Comparison of ENCODE assay signal across 25 mouse cellular contexts in genomic region chr7:55880882-55881281, GRCm38 (mm10). TPM values are rescaled to one million over a fixed set of nuclear protein-coding genes. Genes with fewer than 3 reads are reported as not detected.
A peak's percentile ranks its signal among the peaks of the same experiment; 100 is the strongest.
DNase-seq lines count a peak whose midpoint lies in the region; TF ChIP-seq lines count a peak whose summit lies in the region.
"Had no signal": no experiment of that assay in that cellular context is flagged by ENCODE, and none has a peak within 500 bp of the region (broad histone marks: within the 10 kb centered on the region; RNA-seq: fewer than 3 reads in every experiment).

No protein-coding gene starts in this region.

- peak; percentile 80 for DNase-seq in heart, adult 11 months
- DNase-seq in heart, adult 18-20 months = no peak
- DNase-seq in layer of hippocampus, adult 2 months (ENCODE audit: low spot score in 2 of 2) = no peak
- no peak for DNase-seq in layer of hippocampus, adult 8-10 months (ENCODE audit: low spot score in 2 of 2)
- DNase-seq in testis, postnatal 10 days (ENCODE audit: low spot score) = peak; percentile 14
- DNase-seq in testis, postnatal 14 days (ENCODE audit: low spot score) = no peak
- no peak for DNase-seq in embryo, embryonic 11 days
- DNase-seq: adrenal gland, postnatal 10 days; adrenal gland, postnatal 36 days; B cell, adult 2 months; cerebellum, adult 18-20 months; cerebellum, adult 9-10 months; cerebellum, postnatal 14 days; gastrocnemius, adult 2 months; gastrocnemius, postnatal 14 days; heart, adult 2 months; heart, postnatal 14 days; heart, postnatal 4 days had no signal

- H3K4me3 ChIP-seq in layer of hippocampus, adult 2 months = no peak overlapping the region
- H3K4me3 ChIP-seq: embryonic facial prominence, embryonic 12.5 days; embryonic facial prominence, embryonic 15.5 days; forebrain, embryonic 12.5 days; forebrain, embryonic 15.5 days; gastrocnemius, adult 2 months; heart, adult 2 months; heart, embryonic 10.5 days; heart, embryonic 13.5 days; hindbrain, embryonic 12.5 days had no signal

- H3K27ac ChIP-seq in layer of hippocampus, adult 2 months = peak overlapping the region; percentile 81
- H3K27ac ChIP-seq: embryonic facial prominence, embryonic 12.5 days; embryonic facial prominence, embryonic 15.5 days; forebrain, embryonic 12.5 days; forebrain, embryonic 15.5 days; gastrocnemius, adult 2 months; heart, adult 2 months; heart, embryonic 10.5 days; heart, embryonic 13.5 days; hindbrain, embryonic 12.5 days had no signal

- TF ChIP-seq CTCF in layer of hippocampus, adult 2 months (conservative IDR thresholded peaks at IDR 0.05) = no peak

RNA-seq across cellular contexts. Expression of gene Cyfip1, which starts 39.3 kb away (rescaled TPM):
- total RNA-seq in heart, adult 18-20 months (2021) = 10 to 100 TPM; 29.6 to 35.5 TPM
- 100 to 1,000 TPM; 117 to 130 TPM for total RNA-seq in layer of hippocampus, adult 2 months (2021)
- 100 to 1,000 TPM; 105 to 146 (median 123) TPM for total RNA-seq in layer of hippocampus, adult 8-10 months (2022)

Comparison
In these comparisons a context has a peak if more than half of its experiments do, and no peak if none do; other contexts are left out.
1. DNase-seq: peak in heart, adult 11 months (single experiment) and testis, postnatal 10 days (single experiment); none in heart, adult 18-20 months (0 of 2), layer of hippocampus, adult 2 months (0 of 2), layer of hippocampus, adult 8-10 months (0 of 2), testis, postnatal 14 days (single experiment) and embryo, embryonic 11 days (single experiment).